Mouse (Mus musculus) lung, postnatal 0 days (tissue): ENCODE measurements around the gene Itpr2. TPM values are rescaled to one million over a fixed set of nuclear protein-coding genes. Genes with fewer than 3 reads are reported as not detected.

Experiments
- ATAC-seq: fragments of 200-750 bp; cut with Nextera tagmentation; 2 replicates; pipeline ENCODE4 v1.8.0; 2017; ENCODE audit warnings: moderate library complexity
- DNase-seq: peaks from one replicate; pipeline ENCODE4 v3.0.0-alpha.2; 2016; ENCODE audit warnings: low spot score
- H3K27ac ChIP-seq: fragments of 300-500 bp; sonication (generic); 2 replicates; pipeline ENCODE4 v1.5.1; 2014; ENCODE audit warnings: antibody characterized with exemption, mild to moderate bottlenecking, low read length, mixed read lengths
- H3K27me3 ChIP-seq: fragments of 300-500 bp; sonication (generic); replicated peaks from 2 replicates; pipeline ENCODE4 v1.6.1; 2014; ENCODE audit warnings: low read length, mixed read lengths; ENCODE audit not compliant: insufficient read depth
- H3K36me3 ChIP-seq: fragments of 300-500 bp; sonication (generic); 2 replicates; pipeline ENCODE4 v1.6.1; 2014; ENCODE audit warnings: low read length, mixed read lengths; ENCODE audit not compliant: insufficient read depth
- H3K4me1 ChIP-seq: fragments of 300-500 bp; sonication (generic); 2 replicates; pipeline ENCODE4 v1.6.1; 2014; ENCODE audit warnings: antibody characterized with exemption, low read depth, low read length, mixed read lengths; ENCODE audit not compliant: insufficient read depth
- H3K4me2 ChIP-seq: fragments of 300-500 bp; sonication (generic); replicated peaks from 2 replicates; pipeline ENCODE4 v1.6.1; 2014; ENCODE audit warnings: low read depth, mild to moderate bottlenecking, low read length, moderate library complexity, mixed read lengths
- H3K4me3 ChIP-seq: fragments of 300-500 bp; sonication (generic); 2 replicates; pipeline ENCODE4 v1.5.1; 2014; ENCODE audit warnings: low read depth, low read length
- H3K9ac ChIP-seq: fragments of 300-500 bp; sonication (generic); replicated peaks from 2 replicates; pipeline ENCODE4 v1.6.1; 2014; ENCODE audit warnings: low read depth, mild to moderate bottlenecking
- H3K9me3 ChIP-seq: fragments of 300-500 bp; sonication (generic); 2 replicates; pipeline ENCODE4 v1.6.1; 2016; ENCODE audit warnings: low read length, mixed read lengths
- CTCF ChIP-seq: IDR thresholded peaks from 2 replicates; pipeline ENCODE4 v1.5.1; 2016; ENCODE audit warnings: antibody characterized with exemption, mild to moderate bottlenecking
- EP300 ChIP-seq: IDR thresholded peaks from 2 replicates; pipeline ENCODE4 v1.6.1; 2016; ENCODE audit warnings: antibody characterized with exemption, mild to moderate bottlenecking, control low read depth
- WGBS: fragments of 180-500 bp; shearing (Covaris S2); extraction: QIAGEN DNeasy Blood & Tissue Kit; methylation state at CpG from one replicate; pipeline ENCODE4 v1.1.7; 2014; 5-methylcytosine and 5-hydroxymethylcytosine counted together
- polyA plus RNA-seq: library from polyadenylated mRNA; unstranded; fragments of >200 nt; fragmentation: Nextera tagmentation; extraction: Ambion mirVana; gene quantifications from 2 replicates; pipeline ENCODE4 v1.2.1, GENCODE M21; 2015

Gene Itpr2
- polyA plus RNA-seq, 1 experiment from 2014 or later = 15.7 TPM

GRCm38 (mm10) chr6:146340951-146341350, 161.1 kb downstream of the Itpr2 start:
- Histone ChIP-seq H3K27ac (no peak overlapping the region), H3K9me3 (no peaks in the 10 kb centered on the region), H3K4me3 (no peak overlapping the region), H3K9ac (no peak overlapping the region), H3K4me1 (no peaks in the 10 kb centered on the region), H3K27me3 (no peaks in the 10 kb centered on the region), H3K4me2 (no peak overlapping the region), H3K36me3 (no peaks in the 10 kb centered on the region)
- no peak for ATAC-seq
- TF ChIP-seq CTCF (no peak), EP300 (no peak)
- 90% methylated on average over 5 of the region's 5 CpGs for WGBS
- no peak for DNase-seq

GRCm38 (mm10) chr6:146339779-146340178, 162.2 kb downstream of the Itpr2 start:
- no peak overlapping the region for H3K4me3 ChIP-seq
- H3K9me3 ChIP-seq = no peaks in the 10 kb centered on the region
- ATAC-seq = no peak
- H3K36me3 ChIP-seq = no peaks in the 10 kb centered on the region
- H3K4me1 ChIP-seq = no peaks in the 10 kb centered on the region
- TF ChIP-seq EP300 (no peak), CTCF (peak; percentile 75)
- peak; percentile 26 for DNase-seq
- H3K4me2 ChIP-seq = no peak overlapping the region
- H3K9ac ChIP-seq = no peak overlapping the region
- no peak overlapping the region for H3K27ac ChIP-seq
- 55% methylated on average over 10 of the region's 10 CpGs for WGBS
- H3K27me3 ChIP-seq = no peaks in the 10 kb centered on the region

- 65% methylated on average over 7 of the region's 7 CpGs for WGBS
- H3K27me3 ChIP-seq = no peaks in the 10 kb centered on the region
- no peaks in the 10 kb centered on the region for H3K36me3 ChIP-seq
- H3K9me3 ChIP-seq = no peaks in the 10 kb centered on the region
- ATAC-seq = no peak
- H3K27ac ChIP-seq = no peak overlapping the region
- no peak overlapping the region for H3K4me3 ChIP-seq
- no peak overlapping the region for H3K4me2 ChIP-seq
- DNase-seq = no peak
- H3K4me1 ChIP-seq = no peaks in the 10 kb centered on the region
- H3K9ac ChIP-seq = no peak overlapping the region
- TF ChIP-seq CTCF = no peak
These were observed 164.8 kb downstream of the Itpr2 start for GRCm38 (mm10) chr6:146337237-146337636.

- H3K27ac ChIP-seq = no peak overlapping the region
- H3K4me1 ChIP-seq = no peaks in the 10 kb centered on the region
- no peak overlapping the region for H3K4me2 ChIP-seq
- ATAC-seq (no peak), DNase-seq (no peak)
- WGBS = 92% methylated on average over 9 of the region's 9 CpGs
- H3K4me3 ChIP-seq = no peak overlapping the region
- no peaks in the 10 kb centered on the region for H3K27me3 ChIP-seq
- H3K9ac ChIP-seq = no peak overlapping the region
- TF ChIP-seq CTCF = no peak
- no peak for TF ChIP-seq EP300
- H3K9me3 ChIP-seq = no peaks in the 10 kb centered on the region
- H3K36me3 ChIP-seq = no peaks in the 10 kb centered on the region
These were observed 166.8 kb downstream of the Itpr2 start for GRCm38 (mm10) chr6:146335191-146335590.

- no peak overlapping the region for H3K27ac ChIP-seq
- no peak overlapping the region for H3K9ac ChIP-seq
- ATAC-seq (no peak), DNase-seq (no peak)
- WGBS = 76% methylated on average over 3 of the region's 3 CpGs
- H3K36me3 ChIP-seq = no peaks in the 10 kb centered on the region
- no peaks in the 10 kb centered on the region for H3K9me3 ChIP-seq
- TF ChIP-seq EP300 (no peak), CTCF (no peak)
- H3K4me2 ChIP-seq = no peak overlapping the region
- no peaks in the 10 kb centered on the region for H3K27me3 ChIP-seq
- H3K4me3 ChIP-seq = no peak overlapping the region
- H3K4me1 ChIP-seq = no peaks in the 10 kb centered on the region
These were observed 168.5 kb downstream of the Itpr2 start for GRCm38 (mm10) chr6:146333506-146333905.

- ATAC-seq (peak; percentile 64), DNase-seq (peak; percentile 32)
- Histone ChIP-seq H3K36me3 (no peaks in the 10 kb centered on the region), H3K27me3 (no peaks in the 10 kb centered on the region), H3K4me1 (no peaks in the 10 kb centered on the region), H3K9ac (no peak overlapping the region), H3K9me3 (no peaks in the 10 kb centered on the region), H3K27ac (no peak overlapping the region), H3K4me2 (no peak overlapping the region), H3K4me3 (no peak overlapping the region)
- TF ChIP-seq CTCF = no peak
- no peak for TF ChIP-seq EP300
- 38% methylated on average over 6 of the region's 6 CpGs for WGBS
These were observed 170.9 kb downstream of the Itpr2 start for GRCm38 (mm10) chr6:146331017-146331669.

GRCm38 (mm10) chr6:146329079-146329478, 172.9 kb downstream of the Itpr2 start:
- ATAC-seq (no peak), DNase-seq (no peak)
- H3K27me3 ChIP-seq = no peaks in the 10 kb centered on the region
- H3K4me2 ChIP-seq = no peak overlapping the region
- 57% methylated on average over 3 of the region's 3 CpGs for WGBS
- no peaks in the 10 kb centered on the region for H3K36me3 ChIP-seq
- no peak overlapping the region for H3K4me3 ChIP-seq
- no peaks in the 10 kb centered on the region for H3K9me3 ChIP-seq
- no peak overlapping the region for H3K9ac ChIP-seq
- H3K27ac ChIP-seq = no peak overlapping the region
- no peaks in the 10 kb centered on the region for H3K4me1 ChIP-seq
- no peak for TF ChIP-seq EP300
- TF ChIP-seq CTCF = no peak
